Mouse (Mus musculus) right cerebral cortex, postnatal 25 days (tissue): ENCODE measurements at regions not wholly inside any gene's neighbourhood (a gene's known extent, or its start where the extent isn't known, plus 50 kb on each side); places are given as distances from the start of the nearest gene placed in this dataset.

Experiments
- DNase-seq: peaks from one replicate; pipeline ENCODE4 v3.0.0; 2022

GRCm38 (mm10) chr10:17531021-17531420 lies 192.0 kb upstream of the Cited2 start:
- no peak for DNase-seq

GRCm38 (mm10) chr10:17538944-17539533 lies 184.0 kb upstream of the Cited2 start:
- DNase-seq, result no peak

GRCm38 (mm10) chr10:17540404-17541375 lies 182.3 kb upstream of the Cited2 start:
- DNase-seq, result no peak

- no peak for DNase-seq
Measured at GRCm38 (mm10) chr10:17542104-17542846, 180.7 kb upstream of the Cited2 start.

- no peak for DNase-seq
Measured at GRCm38 (mm10) chr10:17542847-17543421, 180.1 kb upstream of the Cited2 start.

- DNase-seq, result no peak
Measured at GRCm38 (mm10) chr10:17545291-17545690, 177.7 kb upstream of the Cited2 start.

- DNase-seq, result no peak
Measured at GRCm38 (mm10) chr10:17547986-17548385, 175.0 kb upstream of the Cited2 start.

GRCm38 (mm10) chr10:17548629-17549580 lies 174.1 kb upstream of the Cited2 start:
- no peak for DNase-seq

- DNase-seq, result no peak
Measured at GRCm38 (mm10) chr10:17549711-17550637, 173.0 kb upstream of the Cited2 start.

- DNase-seq, result no peak
Measured at GRCm38 (mm10) chr10:17550638-17551013, 172.4 kb upstream of the Cited2 start.

GRCm38 (mm10) chr10:17551869-17552268 lies 171.1 kb upstream of the Cited2 start:
- DNase-seq, result no peak

- no peak for DNase-seq
Measured at GRCm38 (mm10) chr10:17552277-17552676, 170.7 kb upstream of the Cited2 start.

- DNase-seq, result no peak
Measured at GRCm38 (mm10) chr10:17556391-17556790, 166.6 kb upstream of the Cited2 start.

- no peak for DNase-seq
Measured at GRCm38 (mm10) chr10:17559370-17559955, 163.6 kb upstream of the Cited2 start.

GRCm38 (mm10) chr10:17559980-17560379 lies 163.0 kb upstream of the Cited2 start:
- DNase-seq, result no peak

- no peak for DNase-seq
Measured at GRCm38 (mm10) chr10:17561466-17561865, 161.6 kb upstream of the Cited2 start.

GRCm38 (mm10) chr10:17561977-17562376 lies 161.0 kb upstream of the Cited2 start:
- DNase-seq, result no peak

- DNase-seq, result no peak
Measured at GRCm38 (mm10) chr10:17562410-17563350, 160.3 kb upstream of the Cited2 start.

- no peak for DNase-seq
Measured at GRCm38 (mm10) chr10:17563351-17563749, 159.7 kb upstream of the Cited2 start.
